Mouse (Mus musculus): ENCODE measurements around the gene Slc27a4.

DNA sequence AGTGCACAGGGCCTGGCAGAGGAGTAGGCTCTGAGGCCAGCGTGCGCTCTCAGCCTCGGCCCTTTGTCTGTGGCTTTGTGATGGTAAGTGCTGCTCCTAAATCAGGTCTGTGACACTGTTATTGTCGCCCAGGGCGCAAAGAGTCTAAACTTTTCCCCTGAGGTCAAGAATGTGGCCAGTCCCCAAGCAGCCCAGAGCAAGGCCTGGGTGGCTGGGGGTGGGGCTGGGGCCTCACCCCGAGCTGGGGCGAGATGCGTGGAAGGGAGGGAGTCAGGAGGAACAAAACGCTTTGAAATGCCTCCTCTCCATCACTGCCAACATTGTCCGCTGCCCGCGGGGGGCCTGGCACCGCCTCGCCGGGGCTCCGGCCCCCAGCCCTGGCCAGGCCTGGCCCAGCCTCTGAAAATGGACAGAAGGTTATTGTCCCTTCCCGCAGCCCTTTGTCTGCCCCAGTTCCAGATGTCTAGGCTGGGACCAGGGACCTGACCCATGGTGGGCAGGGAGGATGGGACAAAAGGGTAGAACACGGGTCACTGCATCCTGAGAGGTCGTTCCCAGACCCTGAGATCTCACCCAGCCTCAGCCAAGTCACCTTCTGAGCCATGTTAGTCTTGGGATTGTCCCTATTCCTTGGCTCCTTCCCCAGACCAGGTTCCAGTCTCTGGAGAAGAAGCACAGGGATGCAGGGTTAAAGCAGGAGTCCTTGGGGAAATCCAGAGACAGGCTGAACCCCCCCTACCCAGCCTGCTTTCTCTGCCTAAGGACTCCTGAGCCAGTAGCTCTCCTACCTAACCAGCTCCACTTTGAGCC, 54.2 kb downstream of the Slc27a4 start:
- TF ChIP-seq POLR2A (IDR thresholded peaks at IDR 0.05; ENCODE audit: borderline replicate concordance, low read depth, low read length) (no peak), CTCF (IDR thresholded peaks at IDR 0.05; ENCODE audit: low read depth, low read length) (no peak)
